Mouse (Mus musculus) lung, embryonic 16.5 days (tissue): ENCODE results near the gene Olfr10. TPM values are rescaled to one million over a fixed set of nuclear protein-coding genes. Genes with fewer than 3 reads are reported as not detected.
"Not testable (repeated sequence)": the region's sequence is repeated elsewhere in the genome, so short reads cannot be mapped to it uniquely, and the experiment has no call there.

Experiments used
- ATAC-seq: fragments of 200-750 bp; cut with Nextera tagmentation; 2 replicates; pipeline ENCODE4 v1.8.0; 2017; ENCODE audit warnings: low read depth, mild to moderate bottlenecking, moderate library complexity
- H3K27ac ChIP-seq: fragments of 300-500 bp; sonication (generic); 2 replicates; pipeline ENCODE4 v1.5.1; 2014; ENCODE audit warnings: mild to moderate bottlenecking, control low read depth, low read length
- H3K27me3 ChIP-seq: fragments of 300-500 bp; sonication (generic); 2 replicates; pipeline ENCODE4 v1.6.1; 2014; ENCODE audit warnings: low read depth, low read length, mixed read lengths; ENCODE audit not compliant: control insufficient read depth, insufficient read depth
- H3K36me3 ChIP-seq: fragments of 300-500 bp; sonication (generic); 2 replicates; pipeline ENCODE4 v1.6.1; 2014; ENCODE audit warnings: low read length; ENCODE audit not compliant: control insufficient read depth, insufficient read depth
- H3K4me1 ChIP-seq: fragments of 300-500 bp; sonication (generic); replicated peaks from 2 replicates; pipeline ENCODE4 v1.6.1; 2014; ENCODE audit warnings: low read length, mixed read lengths; ENCODE audit not compliant: control insufficient read depth, insufficient read depth
- H3K4me2 ChIP-seq: fragments of 300-500 bp; sonication (generic); 2 replicates; pipeline ENCODE4 v1.6.1; 2014; ENCODE audit warnings: low read depth, low read length, control low read depth
- H3K4me3 ChIP-seq: fragments of 300-500 bp; sonication (generic); 2 replicates; pipeline ENCODE4 v1.5.1; 2014; ENCODE audit warnings: mild to moderate bottlenecking, low read length, control low read depth
- H3K9ac ChIP-seq: fragments of 300-500 bp; sonication (generic); 2 replicates; pipeline ENCODE4 v1.6.1; 2014; ENCODE audit warnings: low read length, control low read depth
- H3K9me3 ChIP-seq: fragments of 300-500 bp; sonication (generic); 2 replicates; pipeline ENCODE4 v1.6.1; 2016; ENCODE audit warnings: low read length; ENCODE audit not compliant: control insufficient read depth
- WGBS: fragments of 180-500 bp; shearing (Covaris S2); extraction: QIAGEN DNeasy Blood & Tissue Kit; methylation state at CpG from one replicate; pipeline ENCODE4 v1.1.7; 2014; 5-methylcytosine and 5-hydroxymethylcytosine counted together
- polyA plus RNA-seq: library from polyadenylated mRNA; unstranded; fragments of >200 nt; fragmentation: Nextera tagmentation; extraction: Ambion mirVana; gene quantifications from 2 replicates; pipeline ENCODE4 v1.2.1, GENCODE M21; 2015

Olfr10 gene
- polyA plus RNA-seq, 1 experiment from 2014 or later = not detected

GRCm38 (mm10) chr11:49284982-49285381 is 19.6 kb upstream of the Olfr10 start, which contains the start of gene Olfr1392:
TSS of gene Olfr1392 (plus strand) at chr11:49285282.
- H3K27ac ChIP-seq, H3K9me3 ChIP-seq: not testable (repeated sequence)

GRCm38 (mm10) chr11:49287251-49287650 is 17.3 kb upstream of the Olfr10 start:
- H3K36me3 ChIP-seq = no peaks in the 10 kb centered on the region
- no peaks in the 10 kb centered on the region for H3K9me3 ChIP-seq
- H3K27me3 ChIP-seq = no peaks in the 10 kb centered on the region
- no peak overlapping the region for H3K4me2 ChIP-seq
- 64% methylated on average over 2 of the region's 2 CpGs for WGBS
- H3K4me3 ChIP-seq = no peak overlapping the region
- ATAC-seq = no peak
- no peak overlapping the region for H3K27ac ChIP-seq
- H3K4me1 ChIP-seq = no peaks in the 10 kb centered on the region
- no peak overlapping the region for H3K9ac ChIP-seq

More at GRCm38 (mm10) chr11:49284982-49285381, 19.6 kb upstream of the Olfr10 start, which contains the start of gene Olfr1392:
- H3K4me2 ChIP-seq, ATAC-seq, H3K9ac ChIP-seq, H3K4me3 ChIP-seq, H3K4me1 ChIP-seq, H3K36me3 ChIP-seq, H3K27me3 ChIP-seq: not testable (repeated sequence)
- WGBS = 32% methylated on average over 1 of the region's 1 CpGs

DNA sequence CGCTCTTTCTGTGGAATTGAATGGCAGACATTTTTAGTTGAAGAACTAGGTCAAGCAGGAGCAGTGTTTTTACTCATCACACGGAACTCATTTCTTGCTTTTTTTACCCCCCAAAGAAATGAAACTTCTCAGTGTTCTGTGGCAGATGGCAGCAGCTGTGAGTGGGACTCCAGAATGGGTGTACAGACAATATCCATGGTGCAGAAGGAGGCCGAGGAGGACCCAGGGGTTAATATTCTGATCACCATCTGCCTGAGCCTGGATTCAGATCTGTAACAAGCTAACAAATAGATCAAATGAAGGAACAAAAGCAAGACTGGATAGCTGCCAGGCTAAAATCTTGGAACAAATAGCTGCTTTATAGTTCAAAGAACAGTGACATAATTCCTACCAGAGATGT is 11.8 kb upstream of the Olfr10 start:
- no peaks in the 10 kb centered on the region for H3K36me3 ChIP-seq
- H3K27me3 ChIP-seq = no peaks in the 10 kb centered on the region
- H3K4me1 ChIP-seq = no peaks in the 10 kb centered on the region
- no peaks in the 10 kb centered on the region for H3K9me3 ChIP-seq
- no peak overlapping the region for H3K9ac ChIP-seq
- no peak for ATAC-seq
- no peak overlapping the region for H3K27ac ChIP-seq
- 69% methylated on average over 3 of the region's 3 CpGs for WGBS
- no peak overlapping the region for H3K4me2 ChIP-seq
- H3K4me3 ChIP-seq = no peak overlapping the region

DNA sequence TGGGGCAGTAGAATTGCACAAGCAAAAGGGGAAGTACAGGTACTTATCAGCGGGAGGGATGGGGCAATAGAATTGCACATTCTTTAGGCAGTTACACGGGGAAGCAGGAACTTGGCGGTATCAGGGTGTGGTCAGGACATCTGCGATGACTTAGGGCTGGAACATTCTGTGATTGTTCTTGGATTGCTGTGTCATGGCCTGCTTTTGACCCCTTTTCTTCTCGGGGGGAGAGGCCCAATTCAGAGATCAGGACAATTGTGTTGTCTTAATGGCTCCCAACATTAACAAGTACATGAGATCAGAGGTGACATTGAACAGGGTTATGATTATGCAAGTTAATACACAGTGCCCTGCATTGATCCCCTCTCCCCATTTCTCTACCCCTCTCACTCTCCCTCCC is 4.0 kb downstream of the Olfr10 start:
- not testable (repeated sequence) for H3K4me2 ChIP-seq, H3K4me3 ChIP-seq, H3K27me3 ChIP-seq, H3K27ac ChIP-seq, H3K9me3 ChIP-seq, H3K36me3 ChIP-seq, ATAC-seq, H3K4me1 ChIP-seq, H3K9ac ChIP-seq
- 63% methylated on average over 5 of the region's 5 CpGs for WGBS

GRCm38 (mm10) chr11:49322442-49322841 is 17.9 kb downstream of the Olfr10 start, which contains the start of gene Olfr1391:
TSS of gene Olfr1391 (plus strand) at chr11:49322742.
- Histone ChIP-seq H3K9me3 (no peaks in the 10 kb centered on the region), H3K27me3 (no peaks in the 10 kb centered on the region), H3K27ac (no peak within 1 kb of the TSS), H3K4me1 (no peaks in the 10 kb centered on the region), H3K4me2 (no peak within 1 kb of the TSS), H3K9ac (no peak within 1 kb of the TSS), H3K36me3 (no peaks in the 10 kb centered on the region), H3K4me3 (no peak within 1 kb of the TSS)
- WGBS = 77% methylated on average over 2 of the region's 2 CpGs
- ATAC-seq = no peak

DNA sequence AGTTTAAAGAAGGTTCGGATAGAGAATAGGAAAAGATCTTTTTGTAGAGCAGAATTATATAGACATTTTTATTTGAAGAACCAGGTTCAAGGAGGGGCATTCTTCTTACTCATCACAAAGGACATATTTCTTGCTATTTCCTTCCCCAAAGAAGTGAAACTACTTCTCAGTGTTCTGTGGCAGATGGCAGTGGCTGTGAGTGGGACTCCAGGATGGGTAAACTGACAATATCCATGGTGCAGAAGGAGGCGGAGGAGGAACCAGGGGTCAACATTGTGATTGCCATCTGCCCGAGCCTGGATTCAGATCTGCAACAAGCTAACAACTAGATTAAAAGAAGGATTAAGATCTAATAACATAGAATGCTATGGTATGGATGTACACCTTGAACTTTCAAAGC is 22.2 kb downstream of the Olfr10 start:
- H3K4me2 ChIP-seq = no peak overlapping the region
- no peak overlapping the region for H3K4me3 ChIP-seq
- H3K9ac ChIP-seq = no peak overlapping the region
- no peaks in the 10 kb centered on the region for H3K27me3 ChIP-seq
- 79% methylated on average over 3 of the region's 3 CpGs for WGBS
- no peaks in the 10 kb centered on the region for H3K4me1 ChIP-seq
- no peaks in the 10 kb centered on the region for H3K36me3 ChIP-seq
- H3K27ac ChIP-seq = no peak overlapping the region
- H3K9me3 ChIP-seq = no peaks in the 10 kb centered on the region
- no peak for ATAC-seq

DNA sequence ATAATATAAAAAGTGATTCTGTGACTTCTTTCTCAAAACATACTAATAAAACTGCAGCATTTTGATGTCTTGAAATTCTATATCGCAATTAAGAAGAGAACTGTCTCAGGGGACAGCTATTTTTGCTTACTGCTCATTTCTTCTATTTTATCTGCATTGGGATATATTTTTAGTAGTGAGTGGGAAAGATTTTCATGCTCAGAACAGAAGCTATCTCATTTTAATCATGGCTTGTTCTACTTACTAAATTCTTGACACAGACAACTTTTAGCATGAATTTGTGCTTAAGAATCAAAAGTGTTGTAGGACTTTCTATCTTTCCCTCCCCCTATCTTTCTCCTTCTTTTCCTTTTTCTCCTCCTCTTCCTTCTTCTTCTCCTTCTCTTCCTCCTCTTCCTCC is 25.1 kb downstream of the Olfr10 start:
- Histone ChIP-seq H3K27me3 (no peaks in the 10 kb centered on the region), H3K9ac (no peak overlapping the region), H3K4me3 (no peak overlapping the region), H3K9me3 (no peaks in the 10 kb centered on the region), H3K27ac (no peak overlapping the region), H3K4me2 (no peak overlapping the region), H3K36me3 (no peaks in the 10 kb centered on the region), H3K4me1 (no peaks in the 10 kb centered on the region)
- 65% methylated on average over 1 of the region's 1 CpGs for WGBS
- ATAC-seq = no peak

- no peak within 1 kb of the TSS for H3K9ac ChIP-seq
- no peaks in the 10 kb centered on the region for H3K36me3 ChIP-seq
- no peak within 1 kb of the TSS for H3K27ac ChIP-seq
- no peak within 1 kb of the TSS for H3K4me3 ChIP-seq
- H3K27me3 ChIP-seq = no peaks in the 10 kb centered on the region
- no peak for ATAC-seq
- no peak within 1 kb of the TSS for H3K4me2 ChIP-seq
- 87% methylated on average over 1 of the region's 1 CpGs for WGBS
- no peaks in the 10 kb centered on the region for H3K4me1 ChIP-seq
- no peaks in the 10 kb centered on the region for H3K9me3 ChIP-seq
These were observed 30.3 kb downstream of the Olfr10 start, which contains the start of gene Olfr1390 for GRCm38 (mm10) chr11:49334888-49335287. TSS of gene Olfr1390 (plus strand) at chr11:49335188.

DNA sequence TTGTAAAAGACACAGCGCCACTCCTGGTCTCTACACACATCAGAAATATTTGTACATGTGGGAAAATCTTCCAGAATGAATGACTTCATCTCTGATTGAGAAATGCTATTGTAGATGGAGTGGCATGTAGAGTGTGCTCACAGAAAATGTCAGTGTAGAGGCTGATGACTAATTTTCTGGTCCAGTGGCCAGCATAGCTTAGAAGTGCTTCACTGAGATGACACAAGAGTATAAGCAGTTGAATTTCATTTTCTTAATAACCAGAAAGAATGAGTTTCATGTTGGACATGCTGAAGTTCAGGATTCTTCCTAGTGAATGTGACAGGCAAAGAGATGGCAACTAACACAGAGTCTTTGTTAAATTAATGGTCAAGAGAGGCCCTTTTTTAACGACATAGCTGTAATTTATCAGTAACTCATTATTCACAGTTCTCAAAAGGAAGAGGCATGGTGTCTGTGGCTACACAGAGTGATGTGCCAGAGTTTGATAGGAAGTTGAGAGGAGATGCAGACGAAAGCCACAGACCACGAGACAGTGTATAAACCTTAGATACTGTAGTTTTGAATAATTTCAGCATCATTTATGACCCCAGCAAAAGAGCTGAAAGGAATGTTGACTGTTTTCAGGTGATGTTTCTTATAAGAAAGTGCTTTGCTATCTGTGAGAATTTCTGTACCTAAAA is 32.8 kb downstream of the Olfr10 start:
- no peak overlapping the region for H3K9ac ChIP-seq
- no peaks in the 10 kb centered on the region for H3K27me3 ChIP-seq
- no peaks in the 10 kb centered on the region for H3K4me1 ChIP-seq
- no peaks in the 10 kb centered on the region for H3K9me3 ChIP-seq
- 53% methylated on average over 4 of the region's 4 CpGs for WGBS
- no peak overlapping the region for H3K4me2 ChIP-seq
- H3K36me3 ChIP-seq = no peaks in the 10 kb centered on the region
- no peak overlapping the region for H3K27ac ChIP-seq
- no peak for ATAC-seq
- H3K4me3 ChIP-seq = no peak overlapping the region
